Mouse (Mus musculus) intestine, embryonic 16.5 days (tissue): Measurements from ENCODE around the gene Cldn3. TPM values are rescaled to one million over a fixed set of nuclear protein-coding genes. Genes with fewer than 3 reads are reported as not detected.
"Not testable (repeated sequence)": the region's sequence is repeated elsewhere in the genome, so short reads cannot be mapped to it uniquely, and the experiment has no call there.

Experiments used
- ATAC-seq: fragments of 200-750 bp; cut with Nextera tagmentation; 2 replicates; pipeline ENCODE4 v1.8.0; 2017; ENCODE audit warnings: moderate TSS enrichment, moderate library complexity
- H3K27ac ChIP-seq: fragments of 300-500 bp; sonication (generic); 2 replicates; pipeline ENCODE4 v1.5.1; 2014; ENCODE audit warnings: mild to moderate bottlenecking, low read length
- H3K27me3 ChIP-seq: fragments of 300-500 bp; sonication (generic); replicated peaks from 2 replicates; pipeline ENCODE4 v1.6.1; 2014; ENCODE audit warnings: low read length, control low read depth, mixed read lengths; ENCODE audit not compliant: control insufficient read depth, insufficient read depth
- H3K36me3 ChIP-seq: fragments of 300-500 bp; sonication (generic); 2 replicates; pipeline ENCODE4 v1.6.1; 2014; ENCODE audit warnings: low read length, control low read depth; ENCODE audit not compliant: control insufficient read depth, insufficient read depth
- H3K4me1 ChIP-seq: fragments of 300-500 bp; sonication (generic); 2 replicates; pipeline ENCODE4 v1.6.1; 2014; ENCODE audit warnings: low read length, control low read depth, mixed read lengths; ENCODE audit not compliant: control insufficient read depth, insufficient read depth
- H3K4me2 ChIP-seq: fragments of 300-500 bp; sonication (generic); 2 replicates; pipeline ENCODE4 v1.6.1; 2014; ENCODE audit warnings: low read depth, low read length, control low read depth
- H3K4me3 ChIP-seq: fragments of 300-500 bp; sonication (generic); 2 replicates; pipeline ENCODE4 v1.5.1; 2014; ENCODE audit warnings: mild to moderate bottlenecking, low read length
- H3K9ac ChIP-seq: fragments of 300-500 bp; sonication (generic); 2 replicates; pipeline ENCODE4 v1.6.1; 2014; ENCODE audit warnings: low read depth, low read length
- H3K9me3 ChIP-seq: fragments of 300-500 bp; sonication (generic); 2 replicates; pipeline ENCODE4 v1.6.1; 2016; ENCODE audit warnings: low read length, control low read depth; ENCODE audit not compliant: control insufficient read depth
- WGBS: fragments of 180-500 bp; shearing (Covaris S2); extraction: QIAGEN DNeasy Blood & Tissue Kit; methylation state at CpG from one replicate; pipeline ENCODE4 v1.1.7; 2014; 5-methylcytosine and 5-hydroxymethylcytosine counted together
- polyA plus RNA-seq: library from polyadenylated mRNA; unstranded; fragments of >200 nt; fragmentation: Nextera tagmentation; extraction: Ambion mirVana; gene quantifications from 2 replicates; pipeline ENCODE4 v1.2.1, GENCODE M21; 2015

Gene Cldn3
- polyA plus RNA-seq, 1 experiment from 2014 or later, result 217 TPM

DNA sequence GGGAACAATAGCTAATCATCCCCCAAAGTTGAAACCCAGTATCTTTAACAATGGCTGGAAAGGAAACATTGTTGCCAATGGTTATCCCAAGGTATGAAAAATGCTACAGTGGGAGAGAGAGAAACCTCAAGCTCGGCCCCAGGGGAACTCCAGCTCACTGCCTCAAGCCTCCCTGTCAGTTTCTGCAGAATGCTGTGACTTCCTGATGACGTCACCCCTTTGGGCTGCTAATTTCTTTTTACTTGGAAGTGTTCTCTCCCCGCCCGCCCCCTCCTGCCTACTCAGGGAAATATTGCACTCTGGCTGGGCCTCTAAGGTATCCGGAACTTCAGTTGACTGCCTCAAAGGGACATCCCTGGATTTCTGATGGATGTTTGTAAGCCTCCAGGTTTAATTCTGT is 22.5 kb upstream of the Cldn3 start:
- 18% methylated on average over 5 of the region's 5 CpGs for WGBS

DNA sequence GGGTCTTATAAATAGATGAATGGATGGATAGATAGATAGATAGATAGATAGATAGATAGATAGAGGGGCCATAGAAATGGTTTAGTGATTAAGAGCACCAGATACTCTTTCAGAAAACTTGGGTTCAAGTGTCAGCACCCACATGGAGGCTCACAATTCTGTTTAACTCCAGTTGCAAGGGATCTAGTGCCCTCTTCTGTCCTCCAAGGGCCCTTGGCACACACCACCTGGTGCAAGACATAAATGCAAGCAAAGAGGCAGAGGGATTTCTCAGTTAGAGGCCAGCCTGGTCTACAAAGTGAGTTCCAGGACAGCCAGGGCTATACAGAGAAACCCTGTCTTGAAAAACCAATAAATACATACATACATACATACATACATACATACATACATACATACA is 21.4 kb upstream of the Cldn3 start:
- not testable (repeated sequence) for H3K36me3 ChIP-seq, H3K27me3 ChIP-seq, H3K9me3 ChIP-seq, H3K4me2 ChIP-seq, H3K4me3 ChIP-seq, H3K27ac ChIP-seq, H3K9ac ChIP-seq, ATAC-seq
- H3K4me1 ChIP-seq, result peaks cover 19% of the 10 kb centered on the region

More for the DNA sequence above, 22.5 kb upstream of the Cldn3 start:
- H3K9ac ChIP-seq, result no peak overlapping the region; the same call in 1 of the 2 replicates
- H3K4me3 ChIP-seq, result no peak overlapping the region
- peaks cover 19% of the 10 kb centered on the region for H3K4me1 ChIP-seq
- no peak overlapping the region for H3K27ac ChIP-seq
- H3K27me3 ChIP-seq, result no peaks in the 10 kb centered on the region
- no peaks in the 10 kb centered on the region for H3K9me3 ChIP-seq
- ATAC-seq, result no peak
- H3K4me2 ChIP-seq, result no peak overlapping the region
- no peaks in the 10 kb centered on the region for H3K36me3 ChIP-seq

DNA sequence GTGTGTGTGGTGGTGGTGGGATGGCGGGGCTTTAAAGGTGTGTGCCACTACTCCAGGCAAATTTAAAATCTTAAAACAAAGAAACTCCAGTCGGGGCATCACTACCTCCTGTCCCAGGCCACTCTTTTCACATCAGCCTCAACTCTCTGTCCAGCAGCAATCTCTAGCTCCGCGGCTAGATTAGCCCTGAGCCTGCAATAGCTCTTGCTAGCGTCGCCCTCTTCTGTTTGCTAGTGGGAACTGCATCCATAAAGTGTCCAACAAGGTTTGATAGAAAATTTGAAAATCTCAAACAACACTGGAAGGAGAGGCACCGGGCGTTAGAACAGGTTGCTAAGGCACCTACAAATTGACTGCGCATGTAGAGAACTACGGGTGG is 20.6 kb upstream of the Cldn3 start:
- H3K36me3 ChIP-seq, result no peaks in the 10 kb centered on the region
- 6% methylated on average over 10 of the region's 10 CpGs for WGBS
- ATAC-seq, result 0 out of 2 replicates have a peak, but pooled peaks have one; percentile 14
- H3K4me3 ChIP-seq, result peak overlapping the region; percentile 36
- H3K9ac ChIP-seq, result peak overlapping the region; percentile 57
- peaks cover 19% of the 10 kb centered on the region for H3K4me1 ChIP-seq
- peak overlapping the region; percentile 46 for H3K4me2 ChIP-seq
- H3K9me3 ChIP-seq, result no peaks in the 10 kb centered on the region
- peak overlapping the region; percentile 88 for H3K27ac ChIP-seq
- no peaks in the 10 kb centered on the region for H3K27me3 ChIP-seq

DNA sequence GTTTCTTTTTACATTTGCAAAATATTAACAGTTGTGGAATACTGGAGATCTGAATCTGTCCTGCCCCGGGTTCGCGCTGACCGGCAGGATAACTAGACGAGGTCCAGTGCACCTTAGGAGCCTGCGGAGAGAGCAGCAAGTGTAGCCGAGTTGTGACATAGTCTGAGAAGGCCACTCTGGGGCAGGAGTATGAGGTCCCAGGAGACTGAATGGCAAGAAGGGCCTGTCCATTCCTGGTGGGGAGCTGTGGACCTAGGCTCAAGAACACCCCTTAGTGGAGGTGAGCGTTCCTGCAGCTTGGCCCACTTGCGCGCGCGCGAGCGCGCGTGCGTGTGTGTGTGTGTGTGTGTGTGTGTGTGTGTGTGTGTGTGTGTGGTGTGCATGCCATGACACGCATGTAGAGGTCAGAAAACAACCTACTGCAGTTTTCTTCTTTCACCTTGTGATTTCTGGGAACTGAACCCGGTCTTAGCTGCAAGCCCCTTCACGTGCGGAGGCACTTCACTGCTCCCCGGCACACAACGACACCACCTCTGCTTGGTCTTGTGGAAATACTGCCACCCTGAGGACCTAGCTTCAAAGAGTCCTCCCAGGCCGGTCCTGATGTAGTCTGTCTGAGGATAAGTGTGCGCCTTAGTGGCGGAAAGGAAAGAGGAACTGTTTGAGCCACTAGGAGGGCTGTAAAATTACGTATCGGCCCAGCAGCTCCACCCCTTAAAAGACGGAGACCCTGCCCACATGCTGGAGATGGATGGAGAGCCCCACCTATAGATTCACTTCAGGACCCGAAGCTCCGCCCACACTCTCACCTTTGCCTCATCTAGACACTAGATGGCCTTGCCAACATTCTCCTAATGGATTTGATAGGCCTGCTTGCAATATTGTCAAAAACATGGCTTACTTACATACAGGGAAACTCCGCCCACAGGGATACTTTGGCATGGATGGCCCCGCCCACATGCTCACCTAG is 19.9 kb upstream of the Cldn3 start:
- Histone ChIP-seq H3K27me3 (no peaks in the 10 kb centered on the region), H3K9ac (peak overlapping the region; percentile 57), H3K4me1 (peaks cover 16% of the 10 kb centered on the region), H3K9me3 (no peaks in the 10 kb centered on the region), H3K36me3 (no peaks in the 10 kb centered on the region), H3K4me2 (peak overlapping the region; percentile 46), H3K27ac (peak overlapping the region; percentile 99), H3K4me3 (peak overlapping the region; percentile 36)
- 3% methylated on average over 33 of the region's 33 CpGs for WGBS
- ATAC-seq, result peak; percentile 88

DNA sequence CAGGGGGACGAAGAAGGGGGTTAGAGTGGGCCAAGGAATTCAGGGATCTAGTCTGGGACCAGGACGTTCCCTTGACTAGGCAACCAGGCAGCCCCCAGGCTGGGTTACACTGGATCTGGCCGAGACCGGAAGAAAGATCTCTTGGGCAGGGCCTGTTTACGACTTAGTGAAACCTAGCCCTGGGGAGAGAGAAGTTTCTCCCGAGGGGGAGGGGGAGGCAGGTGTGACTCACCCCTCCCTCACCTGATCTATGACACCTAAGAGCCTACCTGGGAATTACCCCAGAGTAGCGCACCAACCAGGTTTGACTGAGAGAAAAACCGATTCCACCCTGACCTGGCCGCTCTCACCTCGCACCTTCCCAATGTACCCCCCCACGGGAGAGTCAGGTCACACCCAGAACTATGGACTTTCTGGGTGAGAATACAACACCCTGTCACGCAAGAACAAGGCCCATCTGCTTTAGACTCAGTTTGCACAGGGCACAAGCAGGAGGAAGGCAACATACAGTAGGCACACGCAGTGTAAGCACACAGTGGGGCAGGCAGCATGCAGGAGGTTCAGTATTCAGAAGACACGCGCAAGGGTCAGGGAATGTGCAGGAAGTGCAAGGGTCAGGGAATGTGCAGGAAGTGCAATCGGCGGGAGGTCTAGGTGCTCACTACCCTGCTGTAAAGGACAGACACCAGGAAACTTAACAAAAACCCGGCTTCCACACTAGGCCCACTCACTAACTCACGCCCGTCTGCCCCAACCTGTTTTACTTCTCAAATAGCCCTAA is 18.7 kb upstream of the Cldn3 start:
- Histone ChIP-seq H3K9me3 (no peaks in the 10 kb centered on the region), H3K4me3 (no peak overlapping the region), H3K9ac (peak overlapping the region; percentile 56), H3K36me3 (no peaks in the 10 kb centered on the region), H3K27ac (peak overlapping the region; percentile 99), H3K27me3 (no peaks in the 10 kb centered on the region), H3K4me1 (peaks cover 13% of the 10 kb centered on the region; the same call in 1 of the 2 replicates), H3K4me2 (0 out of 2 replicates have a peak overlapping the region, but pooled peaks have one; percentile 37)
- peak; percentile 59 for ATAC-seq
- WGBS, result 49% methylated on average over 20 of the region's 20 CpGs

DNA sequence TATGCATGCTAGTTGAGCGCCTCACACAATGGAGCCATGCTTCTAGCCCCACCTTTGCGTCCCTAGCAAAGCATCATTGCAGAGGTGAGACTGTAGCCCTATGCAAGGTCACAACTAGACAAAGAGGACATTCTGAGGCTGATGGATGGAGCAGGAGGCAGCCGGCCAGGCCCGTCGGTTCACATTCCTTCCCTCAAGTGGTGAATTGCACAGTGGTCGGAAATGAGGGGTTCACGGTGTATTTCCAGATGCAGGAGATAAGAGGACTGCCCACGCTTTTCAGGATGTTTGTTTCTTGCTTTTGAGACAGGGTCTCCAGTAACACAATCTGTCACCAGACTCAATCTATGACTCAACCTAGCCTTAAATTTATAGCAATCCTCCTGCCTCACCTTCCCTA is 15.3 kb upstream of the Cldn3 start:
- Histone ChIP-seq H3K9me3 (no peaks in the 10 kb centered on the region), H3K36me3 (no peaks in the 10 kb centered on the region), H3K9ac (no peak overlapping the region), H3K4me2 (no peak overlapping the region), H3K4me3 (no peak overlapping the region), H3K27ac (no peak overlapping the region), H3K27me3 (no peaks in the 10 kb centered on the region), H3K4me1 (peaks cover 13% of the 10 kb centered on the region; the same call in 1 of the 2 replicates)
- WGBS, result 46% methylated on average over 8 of the region's 8 CpGs
- no peak for ATAC-seq

DNA sequence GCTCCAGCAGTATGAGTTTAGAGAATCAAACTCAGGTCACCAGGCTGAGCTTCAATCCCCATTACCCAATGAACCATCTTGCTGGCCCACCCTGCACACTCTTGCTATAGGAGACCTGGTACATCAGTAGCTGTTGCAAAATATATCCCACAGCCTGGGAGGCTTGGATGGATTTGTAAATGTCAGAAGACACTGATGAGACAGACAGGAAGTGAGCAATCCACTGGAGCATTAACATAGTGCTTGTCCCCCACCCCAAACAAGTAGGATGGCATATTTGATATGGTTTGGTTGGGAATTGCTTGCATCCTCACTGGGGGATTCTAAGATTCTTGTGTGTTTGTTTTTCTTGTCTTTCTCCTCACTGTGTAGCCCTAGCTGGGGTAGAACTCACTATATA is 12.9 kb upstream of the Cldn3 start:
- no peak for ATAC-seq
- H3K36me3 ChIP-seq, result no peaks in the 10 kb centered on the region
- H3K27me3 ChIP-seq, result no peaks in the 10 kb centered on the region
- H3K9ac ChIP-seq, result no peak overlapping the region
- no peak overlapping the region for H3K27ac ChIP-seq
- peaks cover 6% of the 10 kb centered on the region; the same call in 1 of the 2 replicates for H3K4me1 ChIP-seq
- no peak overlapping the region for H3K4me3 ChIP-seq
- no peaks in the 10 kb centered on the region for H3K9me3 ChIP-seq
- H3K4me2 ChIP-seq, result no peak overlapping the region

DNA sequence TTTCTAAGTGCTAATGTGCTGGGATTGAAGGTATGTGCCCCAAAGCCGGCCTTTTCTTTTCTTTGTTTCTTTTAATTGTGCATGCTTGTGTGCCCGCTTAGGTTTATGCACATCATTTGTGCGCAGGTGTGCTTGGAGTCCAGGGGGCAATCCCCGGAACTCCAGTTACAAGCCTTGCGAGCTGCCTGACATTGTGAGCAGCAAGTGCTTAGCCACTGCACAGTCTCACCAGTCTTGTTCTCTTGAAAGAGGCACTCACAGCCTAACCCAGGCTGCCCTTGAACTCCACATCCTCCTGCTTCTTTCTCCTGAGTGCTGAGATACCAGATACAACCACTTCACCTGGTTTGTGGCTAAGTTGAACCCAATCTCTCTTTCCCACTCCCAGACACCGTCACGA is 12.5 kb upstream of the Cldn3 start:
- Histone ChIP-seq H3K27me3 (no peaks in the 10 kb centered on the region), H3K4me1 (peaks cover 4% of the 10 kb centered on the region; the same call in 1 of the 2 replicates), H3K9me3 (no peaks in the 10 kb centered on the region), H3K4me2 (no peak overlapping the region), H3K9ac (no peak overlapping the region), H3K4me3 (no peak overlapping the region), H3K27ac (no peak overlapping the region; the same call in 1 of the 2 replicates), H3K36me3 (no peaks in the 10 kb centered on the region)
- 76% methylated on average over 7 of the region's 7 CpGs for WGBS
- ATAC-seq, result no peak

DNA sequence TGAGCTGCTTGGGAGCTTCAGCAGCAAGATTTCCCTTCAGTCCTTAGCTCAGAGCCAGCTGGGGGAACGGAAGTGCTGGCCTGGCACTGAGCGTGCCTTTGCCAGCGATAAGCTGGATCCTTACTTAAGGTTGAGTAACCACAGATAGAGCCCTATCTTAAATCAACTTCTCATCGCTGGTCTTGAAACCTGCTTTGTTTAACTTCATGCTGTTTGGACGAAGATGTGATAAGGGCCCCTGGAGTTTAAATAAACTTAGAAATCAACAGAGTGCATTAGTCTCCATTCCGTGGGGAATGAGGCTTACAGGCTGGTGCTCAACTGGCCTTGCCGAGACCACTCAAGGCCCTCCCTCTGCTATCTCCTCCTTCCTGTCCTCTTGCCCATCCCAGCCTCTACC is 11.7 kb upstream of the Cldn3 start:
- Histone ChIP-seq H3K27me3 (no peaks in the 10 kb centered on the region), H3K4me3 (no peak overlapping the region), H3K4me2 (no peak overlapping the region), H3K9ac (no peak overlapping the region), H3K4me1 (peaks cover 4% of the 10 kb centered on the region; the same call in 1 of the 2 replicates), H3K27ac (peak overlapping the region; percentile 55), H3K9me3 (no peaks in the 10 kb centered on the region), H3K36me3 (no peaks in the 10 kb centered on the region)
- WGBS, result 19% methylated on average over 7 of the region's 7 CpGs
- peak; percentile 68 for ATAC-seq
